Mouse (Mus musculus): ENCODE results near the gene Sart3. TPM values are rescaled to one million over a fixed set of nuclear protein-coding genes. Genes with fewer than 3 reads are reported as not detected.

The Sart3 gene
- total and polyA plus RNA-seq, 3 experiments: 10.2 to 14.4 (median 12.2) TPM

- TF ChIP-seq EP300 (IDR thresholded peaks at IDR 0.05; ENCODE audit: insufficient read depth, low read depth, low read length) (no peak), POLR2A (IDR thresholded peaks at IDR 0.05; ENCODE audit: insufficient read depth, low read depth, low read length) (no peak), CTCF (IDR thresholded peaks at IDR 0.05) (no peak)
- intact Hi-C loops (cut with DNase I): no loop called here
Measured at GRCm38 (mm10) chr5:113716581-113717388, 55.5 kb downstream of the Sart3 start.

GRCm38 (mm10) chr5:113712861-113713260 is 59.4 kb downstream of the Sart3 start:
- intact Hi-C loops (cut with DNase I): no loop called here
- H3K9ac ChIP-seq (ENCODE audit: low read depth, low read length): no peak overlapping the region
- no peak overlapping the region for H3K4me3 ChIP-seq
- no peaks in the 10 kb centered on the region for H3K36me3 ChIP-seq (ENCODE audit: control insufficient read depth, insufficient read depth, low read length)
- DNase-seq: no peak
- no peaks in the 10 kb centered on the region; the same call in 1 of the 2 replicates for H3K27me3 ChIP-seq (ENCODE audit: control insufficient read depth, insufficient read depth, low read length)
- no peaks in the 10 kb centered on the region for H3K4me1 ChIP-seq (ENCODE audit: control insufficient read depth, insufficient read depth, low read length)
- no peak overlapping the region for H3K27ac ChIP-seq
- H3K79me2 ChIP-seq (replicated peaks; ENCODE audit: control insufficient read depth, insufficient read depth, low read length): no peaks in the 10 kb centered on the region
- 63% methylated on average over 2 of the region's 2 CpGs for WGBS
- TF ChIP-seq CTCF (IDR thresholded peaks at IDR 0.05) (no peak), POLR2A (IDR thresholded peaks at IDR 0.05; ENCODE audit: insufficient read depth, low read depth, low read length) (no peak), EP300 (IDR thresholded peaks at IDR 0.05; ENCODE audit: insufficient read depth, low read depth, low read length) (no peak)

More at GRCm38 (mm10) chr5:113716581-113717388, 55.5 kb downstream of the Sart3 start:
- H3K36me3 ChIP-seq (ENCODE audit: control insufficient read depth, insufficient read depth, low read length): no peaks in the 10 kb centered on the region
- no peaks in the 10 kb centered on the region for H3K27me3 ChIP-seq (ENCODE audit: control insufficient read depth, insufficient read depth, low read length)
- no peak overlapping the region for H3K27ac ChIP-seq
- H3K9ac ChIP-seq (ENCODE audit: low read depth, low read length): no peak overlapping the region
- no peak overlapping the region for H3K4me3 ChIP-seq
- DNase-seq: no peak
- no peaks in the 10 kb centered on the region for H3K79me2 ChIP-seq (replicated peaks; ENCODE audit: control insufficient read depth, insufficient read depth, low read length)
- no peaks in the 10 kb centered on the region for H3K4me1 ChIP-seq (ENCODE audit: control insufficient read depth, insufficient read depth, low read length)
- 10% methylated on average over 12 of the region's 12 CpGs for WGBS

GRCm38 (mm10) chr5:113703803-113704585 is 68.3 kb downstream of the Sart3 start:
- Histone ChIP-seq H3K27ac (no peak overlapping the region), H3K9ac (ENCODE audit: low read depth, low read length) (no peak overlapping the region), H3K4me3 (no peak overlapping the region; the same call in 1 of the 2 replicates), H3K27me3 (ENCODE audit: control insufficient read depth, insufficient read depth, low read length) (no peaks in the 10 kb centered on the region), H3K36me3 (ENCODE audit: control insufficient read depth, insufficient read depth, low read length) (no peaks in the 10 kb centered on the region), H3K79me2 (replicated peaks; ENCODE audit: control insufficient read depth, insufficient read depth, low read length) (no peaks in the 10 kb centered on the region), H3K4me1 (ENCODE audit: control insufficient read depth, insufficient read depth, low read length) (peaks cover 3% of the 10 kb centered on the region)
- TF ChIP-seq CTCF (IDR thresholded peaks at IDR 0.05): no peak
- no peak for TF ChIP-seq EP300 (IDR thresholded peaks at IDR 0.05; ENCODE audit: insufficient read depth, low read depth, low read length)
- TF ChIP-seq POLR2A (IDR thresholded peaks at IDR 0.05; ENCODE audit: insufficient read depth, low read depth, low read length): no peak
- peak; percentile 23 to 24 for DNase-seq
- intact Hi-C loops (cut with DNase I): loop anchor here (5.0 kb wide), 1 partner anchor 67 kb away; no protein-coding TSS in a partner anchor
- 43% methylated on average over 21 of the region's 21 CpGs for WGBS

- 81% methylated on average over 19 of the region's 19 CpGs for WGBS
Measured at GRCm38 (mm10) chr5:113700388-113701023, 71.8 kb downstream of the Sart3 start.

GRCm38 (mm10) chr5:113694415-113694814 is 77.9 kb downstream of the Sart3 start:
- TF ChIP-seq EP300 (IDR thresholded peaks at IDR 0.05; ENCODE audit: insufficient read depth, low read depth, low read length): no peak
- TF ChIP-seq POLR2A (IDR thresholded peaks at IDR 0.05; ENCODE audit: insufficient read depth, low read depth, low read length): no peak
- TF ChIP-seq CTCF (IDR thresholded peaks at IDR 0.05): no peak
- H3K79me2 ChIP-seq (replicated peaks; ENCODE audit: control insufficient read depth, insufficient read depth, low read length): no peaks in the 10 kb centered on the region
- H3K27me3 ChIP-seq (ENCODE audit: control insufficient read depth, insufficient read depth, low read length): peaks cover 4% of the 10 kb centered on the region; the same call in 1 of the 2 replicates
- no peak overlapping the region for H3K4me3 ChIP-seq
- no peak overlapping the region for H3K9ac ChIP-seq (ENCODE audit: low read depth, low read length)
- H3K27ac ChIP-seq: no peak overlapping the region
- H3K4me1 ChIP-seq (ENCODE audit: control insufficient read depth, insufficient read depth, low read length): no peaks in the 10 kb centered on the region
- intact Hi-C loops (cut with DNase I): no loop called here
- H3K36me3 ChIP-seq (ENCODE audit: control insufficient read depth, insufficient read depth, low read length): no peaks in the 10 kb centered on the region
- WGBS: 47% methylated on average over 5 of the region's 5 CpGs
- DNase-seq: peak in 1 of 2 experiments; percentile 22

More at GRCm38 (mm10) chr5:113700388-113701023, 71.8 kb downstream of the Sart3 start:
- no peak for DNase-seq
- Histone ChIP-seq H3K27ac (no peak overlapping the region), H3K27me3 (ENCODE audit: control insufficient read depth, insufficient read depth, low read length) (no peaks in the 10 kb centered on the region), H3K36me3 (ENCODE audit: control insufficient read depth, insufficient read depth, low read length) (no peaks in the 10 kb centered on the region), H3K9ac (ENCODE audit: low read depth, low read length) (no peak overlapping the region), H3K4me3 (no peak overlapping the region), H3K4me1 (ENCODE audit: control insufficient read depth, insufficient read depth, low read length) (peaks cover 3% of the 10 kb centered on the region), H3K79me2 (replicated peaks; ENCODE audit: control insufficient read depth, insufficient read depth, low read length) (no peaks in the 10 kb centered on the region)
- no peak for TF ChIP-seq CTCF (IDR thresholded peaks at IDR 0.05)
- TF ChIP-seq POLR2A (IDR thresholded peaks at IDR 0.05; ENCODE audit: insufficient read depth, low read depth, low read length): no peak
- intact Hi-C loops (cut with DNase I): loop anchor here (5.0 kb wide), 1 partner anchor 63 kb away; no protein-coding TSS in a partner anchor
